Mouse (Mus musculus) cerebellum, postnatal 25 days (tissue): ENCODE data around the gene Eef2k.

ENCODE experiments used
- DNase-seq, 2 experiments: peaks; one replicate each; pipeline ENCODE4 v3.0.0; 2021; ENCODE audit warnings: mixed read lengths in 2 of 2

Eef2k gene

DNA sequence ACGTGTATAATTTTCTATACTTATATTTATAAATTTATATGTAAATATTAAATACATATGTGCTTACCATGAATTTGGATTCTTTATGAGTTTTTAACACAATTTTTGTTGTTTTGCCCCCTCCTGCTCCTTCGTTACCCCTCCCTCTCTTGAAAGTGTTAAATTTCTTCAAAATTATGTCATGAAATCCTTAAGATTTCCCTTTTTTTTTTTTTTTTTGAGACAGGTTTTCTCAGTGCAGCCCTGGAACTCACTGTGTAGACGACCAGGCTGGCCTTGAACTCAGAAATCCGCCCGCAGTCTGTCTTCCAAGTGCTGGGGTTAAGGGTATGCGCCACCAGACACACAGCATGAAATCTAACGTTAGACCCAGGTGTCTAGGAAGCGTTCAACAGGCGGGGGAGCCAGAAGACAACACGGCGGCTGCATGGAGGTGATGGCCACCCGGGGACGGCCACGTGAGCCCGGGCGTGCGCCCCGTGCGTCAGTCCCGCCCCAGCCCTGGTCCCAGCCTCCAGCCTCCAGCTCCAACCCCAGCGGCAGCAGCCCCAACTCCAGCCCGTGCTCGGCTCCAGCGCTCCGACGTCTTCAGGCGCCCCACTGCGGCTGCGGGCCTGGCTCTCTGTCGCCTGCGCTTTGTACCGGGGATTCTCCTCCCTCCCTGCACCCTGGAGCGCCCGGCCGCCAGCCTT is at the start of gene Eef2k:
Gene Eef2k, plus strand, starts transcription at position 487 of the 692 bp plus-strand sequence.
- DNase-seq = peak; percentile 88 to 90

DNA sequence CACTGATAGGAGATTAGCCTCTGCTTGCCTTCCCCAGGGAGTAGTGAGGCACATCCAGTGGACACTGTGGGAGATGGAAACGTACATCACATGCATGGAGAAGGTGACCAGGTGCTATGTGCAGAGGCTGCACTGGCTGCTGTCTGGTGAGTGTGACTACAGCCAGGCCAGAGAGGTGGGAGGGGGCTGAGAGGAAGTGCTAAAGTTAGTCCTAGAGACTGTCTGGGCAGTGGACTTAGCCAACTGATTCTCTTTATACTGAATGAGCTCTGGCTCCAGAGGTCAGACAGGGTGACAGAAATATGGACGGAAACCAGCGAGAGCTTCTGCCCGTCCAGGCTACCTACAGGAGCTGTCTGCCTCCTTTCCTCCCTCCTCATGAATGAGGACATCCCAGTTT is 47.1 kb upstream of the Eef2k start:
- no peak for DNase-seq

DNA sequence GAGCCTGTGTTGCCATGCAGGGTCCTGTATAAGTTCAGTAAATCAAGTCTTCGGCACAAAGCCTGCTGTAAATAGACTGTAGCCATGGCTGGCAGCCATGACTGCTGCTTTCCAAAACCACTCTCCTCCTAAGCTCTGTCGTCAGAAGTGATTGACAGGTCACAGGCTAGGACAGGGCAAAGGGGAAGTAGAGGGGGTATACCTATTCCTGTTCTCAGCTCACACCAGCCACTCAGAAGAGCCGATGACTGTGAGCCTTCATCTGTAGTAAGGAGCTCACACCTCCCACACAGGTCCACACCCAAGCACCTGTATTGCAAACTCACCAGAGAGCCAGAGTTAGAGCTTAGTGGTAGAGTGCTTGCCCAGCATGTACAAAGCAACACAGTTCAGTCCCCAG is 46.3 kb upstream of the Eef2k start:
- no peak for DNase-seq

DNA sequence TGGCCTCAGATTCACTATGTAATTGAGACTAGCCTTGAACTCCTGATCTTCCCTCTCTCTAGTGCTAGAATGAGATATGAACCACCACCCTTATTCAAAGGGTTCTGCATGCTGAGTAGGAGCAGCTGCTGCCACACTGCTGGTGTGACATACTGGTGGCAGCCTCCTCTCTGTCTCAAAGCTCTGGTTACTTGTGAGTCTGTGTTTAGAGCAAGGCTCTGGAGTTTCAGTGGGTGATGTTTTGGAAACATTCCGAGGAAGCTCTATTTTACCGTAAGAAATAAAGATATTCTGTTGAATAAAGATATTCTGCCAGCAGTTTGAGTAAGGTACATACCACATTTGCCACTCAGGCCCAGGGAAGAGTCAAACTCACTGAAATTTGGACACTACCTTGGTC is 39.4 kb upstream of the Eef2k start:
- no peak for DNase-seq

DNA sequence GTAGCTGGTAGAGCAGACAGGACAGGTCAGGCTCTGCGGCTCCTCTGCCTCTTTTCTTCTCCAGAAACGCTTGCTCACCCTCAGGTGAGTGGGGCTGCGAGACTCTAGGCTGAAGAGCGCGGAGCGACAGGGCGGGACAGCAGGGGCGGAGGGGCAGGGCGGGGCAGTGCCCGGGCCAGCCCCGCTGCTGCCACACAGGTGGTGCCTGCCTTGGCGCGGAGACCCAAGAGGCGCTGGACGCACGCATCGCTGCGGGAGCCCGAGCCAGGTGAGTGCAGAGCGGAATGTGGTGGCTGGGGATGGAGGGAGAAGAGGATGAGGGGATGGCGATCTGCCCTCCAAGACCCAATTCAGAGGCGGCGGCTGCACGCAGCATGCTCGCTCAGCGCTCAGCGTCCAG is 32.9 kb upstream of the Eef2k start:
- DNase-seq = peak; percentile 19 to 50

DNA sequence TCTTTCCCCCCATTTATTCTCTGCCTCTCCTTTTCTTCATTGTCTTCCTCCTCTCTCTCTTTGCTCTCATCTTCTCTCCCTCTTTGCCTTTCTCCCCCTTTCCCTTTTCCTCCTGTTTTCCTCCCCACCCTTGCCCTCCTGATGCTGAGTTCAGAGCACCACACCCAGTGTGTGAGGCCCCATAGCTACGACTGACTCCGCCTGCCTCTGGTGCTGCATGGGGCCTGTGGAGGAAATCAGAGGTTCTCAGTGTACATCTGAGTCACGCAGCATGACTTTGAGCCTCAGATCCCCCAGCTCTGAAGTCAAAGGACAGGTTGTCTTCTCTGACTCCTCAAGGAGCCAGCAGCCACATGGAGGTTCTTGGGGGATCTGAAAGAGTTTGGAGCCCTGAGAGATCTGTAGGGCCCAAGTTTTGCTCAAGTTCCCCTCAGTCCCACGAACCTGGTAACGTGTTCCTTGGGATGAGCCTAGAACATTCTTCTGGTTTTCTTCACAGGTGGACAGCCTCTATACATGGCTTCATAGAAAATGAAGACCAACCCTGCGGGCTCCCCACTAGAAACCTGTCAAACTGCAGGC is 30.7 kb upstream of the Eef2k start, which contains the start of gene Gm5737:
Gene Gm5737, plus strand, starts transcription at position 532 of the 582 bp plus-strand sequence.
- DNase-seq = no peak

DNA sequence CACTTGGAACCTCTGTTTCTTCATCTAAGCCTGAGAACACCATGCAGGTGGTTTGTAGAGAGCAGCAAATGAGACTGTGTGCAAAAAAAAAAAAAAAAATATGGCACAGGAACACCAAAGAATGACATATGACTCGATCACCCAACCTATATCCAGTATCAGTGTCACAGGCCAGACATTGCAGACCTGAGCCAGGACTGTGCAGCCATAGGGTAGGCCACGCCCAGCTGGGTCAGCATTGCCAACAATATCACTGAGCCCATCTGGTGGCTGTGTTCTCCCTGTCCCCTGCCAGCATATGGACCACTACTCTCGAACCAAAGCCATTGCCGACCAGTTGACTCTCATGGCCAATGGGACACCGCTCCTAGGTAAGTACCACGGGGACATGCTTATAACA is 25.1 kb upstream of the Eef2k start:
- no peak for DNase-seq

DNA sequence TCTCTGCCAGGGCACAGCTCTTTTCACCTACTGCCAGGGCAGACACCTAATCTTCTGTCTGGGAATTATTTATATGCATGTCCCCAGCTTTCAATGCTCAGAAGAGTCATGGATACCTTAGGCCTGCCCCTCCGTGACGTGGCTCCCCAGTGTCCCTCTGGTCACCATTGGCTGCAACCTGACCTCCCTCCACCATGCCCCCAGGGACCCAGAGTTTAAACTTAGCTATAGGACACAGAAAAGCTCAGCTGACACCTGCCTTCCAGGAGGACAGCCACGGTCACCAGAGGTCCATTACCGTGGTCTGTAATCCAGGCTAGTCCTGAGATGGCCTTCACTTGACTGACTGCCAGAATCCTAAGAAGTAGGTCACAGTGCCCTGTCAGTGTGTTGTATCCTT is 23.2 kb upstream of the Eef2k start:
- DNase-seq = no peak

DNA sequence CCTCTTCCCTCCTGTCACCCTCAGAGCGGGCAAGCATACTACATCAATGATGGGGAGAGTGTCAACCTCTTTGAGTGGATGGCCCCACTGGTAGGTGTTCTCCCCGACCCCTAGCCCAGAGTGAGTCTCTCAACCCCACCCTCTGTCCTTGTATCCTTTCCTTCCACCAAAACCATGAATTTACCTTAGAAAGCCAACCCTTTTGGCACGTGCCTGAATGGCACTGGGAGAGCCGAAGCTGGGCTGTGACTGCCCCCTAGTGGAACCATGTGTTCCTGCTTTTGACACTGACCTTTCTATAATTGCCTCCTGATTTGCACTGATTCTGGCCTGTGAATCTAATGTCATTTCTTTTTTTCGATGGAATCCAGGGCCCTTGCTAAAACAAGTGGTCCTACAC is 19.4 kb upstream of the Eef2k start:
- DNase-seq = peak; percentile 73 to 84

DNA sequence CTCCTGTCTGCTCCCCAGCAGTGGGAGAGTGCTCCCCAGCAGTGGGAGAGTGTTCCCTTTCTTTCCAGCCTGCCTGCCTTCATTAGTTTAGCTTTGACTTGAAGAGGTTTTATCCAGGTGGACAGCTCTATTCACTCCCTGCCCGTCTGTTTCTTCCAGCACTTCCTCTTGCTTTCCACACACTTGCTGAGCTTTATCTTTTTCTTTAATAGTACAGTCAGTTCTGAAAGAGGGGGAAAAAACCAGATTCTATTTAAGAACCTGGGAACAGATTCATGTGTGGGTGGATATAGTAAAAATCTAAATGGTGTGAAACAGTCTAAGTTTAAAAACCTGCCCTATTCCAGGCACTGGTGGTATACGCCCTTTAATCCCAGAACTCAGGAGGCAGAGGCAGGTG is 17.5 kb upstream of the Eef2k start:
- DNase-seq = no peak

DNA sequence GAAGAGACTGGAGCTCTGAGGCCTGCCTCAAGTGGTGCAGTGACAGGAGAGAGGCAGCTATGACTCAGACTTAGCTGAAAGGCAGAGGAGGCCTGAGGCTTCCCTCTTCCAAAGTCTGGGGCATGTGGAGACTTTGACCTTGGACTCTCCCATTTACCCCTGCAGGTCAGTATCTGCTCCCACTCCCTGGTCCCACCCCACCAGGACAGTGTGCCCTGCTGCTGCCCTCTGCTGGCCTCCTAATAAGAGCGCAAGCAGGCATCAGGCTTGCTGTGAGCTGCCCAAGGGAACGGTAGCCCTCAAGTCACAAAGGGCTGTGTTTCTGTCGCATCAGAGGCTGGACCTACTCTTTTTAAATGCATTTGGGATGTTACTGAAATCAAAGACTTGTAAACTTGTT is 16.2 kb upstream of the Eef2k start:
- peak in 1 of 2 experiments; percentile 66 for DNase-seq

DNA sequence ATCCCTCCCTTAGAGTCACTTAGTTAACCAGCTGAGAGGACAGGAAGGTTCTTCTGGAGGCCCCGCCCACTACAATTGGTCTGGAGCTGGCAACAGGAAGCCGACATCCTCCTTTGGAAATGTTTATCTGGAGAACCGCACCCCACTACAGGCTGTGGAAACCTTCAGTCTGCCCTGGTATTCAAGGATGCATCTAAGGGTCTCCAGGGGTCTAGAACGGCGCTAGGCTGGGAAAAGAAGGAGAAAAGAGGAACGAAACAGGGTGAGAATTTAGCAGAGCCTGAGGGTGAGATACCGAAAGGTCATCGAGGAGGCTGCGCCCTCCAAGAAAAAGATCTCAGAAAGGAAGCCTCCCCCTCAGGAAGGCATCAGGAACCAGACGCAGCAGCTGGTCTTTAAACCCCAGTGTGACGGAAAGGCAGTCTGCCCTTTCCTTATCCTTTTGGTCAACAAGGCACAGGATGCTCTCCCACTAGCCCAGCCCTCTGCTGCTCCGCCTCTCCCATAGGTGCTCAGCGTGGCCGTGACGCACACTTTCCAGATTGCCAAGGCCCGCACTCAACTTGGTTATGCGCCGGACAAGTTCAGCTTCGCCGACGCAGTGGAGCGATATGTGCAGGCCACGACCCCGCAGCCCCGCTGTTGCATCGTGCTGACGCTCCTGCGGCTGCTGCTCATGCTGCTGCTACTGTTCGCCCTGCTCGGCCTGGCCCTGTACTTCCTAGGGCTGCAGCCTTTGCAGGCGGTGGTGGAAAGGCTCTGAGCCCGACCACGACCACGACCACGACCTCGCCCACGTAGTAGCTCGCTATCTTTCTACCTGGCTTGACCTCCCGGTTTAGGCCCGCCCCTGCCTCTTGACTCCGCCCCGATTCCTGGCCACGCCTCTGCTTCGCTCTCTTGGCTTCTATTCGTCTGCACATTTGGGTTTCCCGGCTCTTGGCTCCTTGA is 11.9 kb upstream of the Eef2k start:
- peak; percentile 81 to 88 for DNase-seq

DNA sequence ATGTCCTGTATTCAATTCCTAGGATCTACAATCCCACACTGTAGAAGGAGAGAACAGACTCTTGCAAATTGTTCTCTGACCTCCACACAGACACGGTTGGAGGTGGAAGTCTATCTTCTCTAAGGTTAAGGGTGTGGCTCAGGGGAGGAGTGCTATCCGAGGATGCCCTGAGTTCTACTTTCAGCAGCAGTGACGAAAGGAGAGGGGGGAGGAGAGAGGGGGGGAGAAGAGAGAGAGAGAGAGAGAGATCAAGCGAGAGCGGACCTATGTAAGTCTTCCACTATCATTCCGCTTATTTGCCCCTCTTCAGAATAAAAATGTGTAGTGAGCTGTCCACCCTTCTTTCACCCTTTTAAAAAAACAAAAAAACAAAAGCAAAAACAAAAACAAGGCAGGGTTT is 8.2 kb upstream of the Eef2k start:
- DNase-seq = no peak

DNA sequence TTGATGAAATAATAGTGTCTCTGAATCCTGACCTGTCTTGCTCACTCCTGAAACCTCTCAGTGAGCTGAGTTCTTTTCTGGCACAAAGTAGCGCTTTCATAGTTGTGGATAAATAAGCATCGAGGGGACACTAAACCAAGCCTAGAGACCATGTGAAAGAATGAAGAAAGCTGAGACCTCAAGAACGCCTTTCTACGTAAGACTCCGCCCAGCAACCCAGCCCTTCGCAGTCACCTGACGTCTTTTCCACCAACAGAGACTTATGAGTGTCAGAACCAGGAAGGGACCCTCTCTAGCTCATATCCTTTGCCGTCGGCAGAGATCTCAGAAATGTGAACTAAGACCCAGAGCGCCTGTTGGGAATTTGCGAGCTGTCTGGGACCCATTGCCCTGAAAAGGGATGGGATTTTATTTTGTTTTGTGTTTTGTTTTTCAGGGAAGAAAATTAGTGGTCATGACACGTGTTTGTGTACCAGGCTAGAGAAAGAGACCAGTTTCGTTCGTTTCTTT is 7.7 kb upstream of the Eef2k start:
- peak; percentile 73 to 75 for DNase-seq

DNA sequence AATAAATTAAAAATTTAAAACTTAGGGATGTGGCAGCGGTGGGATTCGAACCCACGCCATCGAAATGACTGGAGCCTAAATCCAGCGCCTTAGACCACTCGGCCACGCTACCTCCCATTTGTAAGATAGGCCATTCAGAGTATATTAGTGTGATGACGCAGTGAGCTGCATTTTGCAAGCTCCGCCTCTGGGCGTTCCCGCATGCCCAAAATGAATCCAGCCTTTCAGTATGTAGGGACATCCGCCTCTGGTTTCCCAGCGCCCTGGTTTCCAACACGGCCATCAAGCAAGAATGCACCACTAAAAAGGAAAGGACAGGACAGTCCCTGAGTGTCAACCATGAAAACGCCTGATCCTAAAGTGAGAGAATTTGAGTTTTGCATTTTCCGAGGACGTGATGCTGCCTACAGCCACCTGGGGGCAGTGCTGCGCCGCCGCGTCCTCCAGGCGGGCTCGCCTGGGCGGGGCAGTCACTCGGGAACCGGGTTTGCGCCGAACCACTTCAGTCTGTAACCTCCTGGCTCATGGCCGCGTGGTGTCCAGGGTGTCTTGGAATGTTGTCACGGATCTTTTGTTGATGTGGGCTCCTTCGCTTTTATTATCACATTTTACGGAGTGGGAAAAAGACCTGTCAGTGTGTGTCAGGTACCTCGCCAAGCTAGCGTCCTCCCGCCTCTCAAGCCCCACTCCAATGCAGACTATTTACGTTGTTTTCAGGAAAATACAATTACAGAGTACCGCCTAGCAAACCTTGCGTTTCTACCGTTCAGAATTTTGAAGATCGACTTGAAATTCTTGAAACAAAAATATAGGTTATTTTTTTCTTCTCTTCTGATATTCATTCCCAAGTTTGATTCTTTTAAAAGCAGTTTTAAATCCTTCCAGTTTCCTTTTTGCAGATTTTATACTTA is 6.9 kb upstream of the Eef2k start:
- DNase-seq = peak; percentile 98 to 99

DNA sequence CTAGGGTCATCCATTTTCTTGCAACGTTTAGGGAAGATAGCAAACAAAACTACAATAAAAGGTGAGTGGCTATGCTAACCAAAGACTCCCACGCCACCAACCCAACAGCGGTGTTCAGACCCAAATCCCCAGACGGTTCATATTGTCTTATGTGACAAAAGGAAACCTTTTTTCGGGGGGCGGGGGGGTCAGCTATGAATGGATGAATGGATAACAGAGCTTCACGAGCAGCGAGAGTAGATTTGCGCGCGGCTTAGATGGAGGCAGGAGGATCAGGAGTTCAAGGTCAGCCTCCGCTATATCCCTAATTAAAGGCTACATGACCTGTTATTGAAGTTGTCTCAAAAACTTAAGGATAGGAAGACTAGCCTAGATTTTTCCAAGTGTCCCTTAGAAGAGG is 6.3 kb upstream of the Eef2k start:
- DNase-seq = peak in 1 of 2 experiments; percentile 63

DNA sequence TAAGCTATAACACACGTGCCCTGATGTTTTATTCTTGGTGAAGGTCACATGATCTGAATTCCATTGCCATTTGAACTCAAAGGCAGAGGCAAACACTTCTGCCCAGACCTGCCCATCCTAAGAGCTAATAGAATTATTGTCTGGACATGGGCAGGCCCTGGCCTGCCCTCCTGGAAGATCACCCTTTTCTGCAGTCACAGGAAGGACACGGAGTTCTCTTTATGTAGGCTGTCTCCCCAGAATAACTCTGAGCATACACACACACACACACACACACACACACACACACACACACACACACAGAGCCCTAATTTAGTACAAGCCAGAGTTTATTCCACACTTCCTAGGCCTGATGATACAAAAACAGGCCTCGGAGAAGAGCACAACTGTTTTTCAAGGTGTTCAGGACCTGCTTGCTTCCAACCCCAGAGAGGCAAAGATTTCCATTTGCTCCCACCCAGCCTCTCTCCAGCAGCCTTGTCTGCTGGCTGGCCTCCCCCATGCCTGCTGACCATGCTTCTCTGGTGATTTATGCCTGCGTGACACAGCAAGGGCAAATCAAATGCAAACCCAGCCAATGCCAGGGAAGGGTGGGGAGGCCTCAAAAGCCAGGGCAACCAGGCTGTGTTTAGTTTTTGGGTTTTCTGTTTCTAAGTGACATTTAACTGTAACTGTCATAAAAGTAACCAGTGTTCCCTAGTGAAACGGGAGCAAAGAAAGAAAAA is 4.0 kb upstream of the Eef2k start:
- no peak for DNase-seq

DNA sequence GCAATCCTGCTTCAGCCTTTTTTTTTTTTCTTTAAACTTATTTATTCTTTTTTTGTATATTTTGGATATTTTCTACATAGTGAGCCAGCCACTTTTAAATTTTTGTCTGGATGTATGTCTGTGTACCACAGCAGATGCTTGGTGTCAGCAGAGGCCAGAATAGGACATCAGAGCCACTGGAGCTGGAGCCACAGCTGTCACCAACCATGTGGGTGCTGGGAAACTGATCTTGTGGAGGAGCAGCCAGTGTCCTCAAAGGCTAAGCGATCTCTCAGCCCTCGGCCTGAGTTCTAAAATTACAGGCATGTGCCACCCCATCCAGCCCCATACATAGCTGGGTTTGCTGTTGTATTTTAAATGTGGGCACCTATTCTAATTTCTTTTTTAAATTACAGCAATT is 2.8 kb upstream of the Eef2k start:
- DNase-seq = no peak

DNA sequence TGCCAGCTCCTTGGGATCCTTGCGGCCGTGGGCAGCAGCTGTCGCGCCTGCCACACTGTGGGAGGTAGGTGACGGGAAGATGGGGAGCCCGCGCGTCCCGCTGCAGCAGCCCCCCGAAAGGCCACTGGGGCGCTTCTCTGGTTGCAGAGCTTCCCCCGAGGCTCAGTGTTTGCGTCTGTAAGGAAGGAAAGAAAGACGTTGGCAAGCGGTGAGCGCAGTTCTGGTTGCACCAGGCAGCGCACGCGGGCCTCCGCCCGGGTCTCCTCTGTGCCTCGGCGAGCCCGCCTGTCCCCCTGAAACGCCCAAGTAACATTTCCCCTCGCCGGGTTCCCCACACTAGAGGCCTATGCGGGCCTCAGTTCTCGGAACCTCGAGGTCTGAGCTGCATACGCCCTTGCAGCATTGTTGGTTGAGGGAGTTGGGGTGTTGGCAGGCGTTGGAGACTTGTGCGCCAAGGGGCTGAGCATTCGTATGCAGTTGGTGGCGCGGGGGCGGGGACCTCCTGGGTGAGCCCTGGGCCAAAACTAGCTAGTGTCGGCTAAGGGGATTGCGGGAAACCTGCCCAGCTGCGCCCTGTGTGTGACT is 498 bp downstream of the Eef2k start:
- DNase-seq = peak; percentile 87 to 91

DNA sequence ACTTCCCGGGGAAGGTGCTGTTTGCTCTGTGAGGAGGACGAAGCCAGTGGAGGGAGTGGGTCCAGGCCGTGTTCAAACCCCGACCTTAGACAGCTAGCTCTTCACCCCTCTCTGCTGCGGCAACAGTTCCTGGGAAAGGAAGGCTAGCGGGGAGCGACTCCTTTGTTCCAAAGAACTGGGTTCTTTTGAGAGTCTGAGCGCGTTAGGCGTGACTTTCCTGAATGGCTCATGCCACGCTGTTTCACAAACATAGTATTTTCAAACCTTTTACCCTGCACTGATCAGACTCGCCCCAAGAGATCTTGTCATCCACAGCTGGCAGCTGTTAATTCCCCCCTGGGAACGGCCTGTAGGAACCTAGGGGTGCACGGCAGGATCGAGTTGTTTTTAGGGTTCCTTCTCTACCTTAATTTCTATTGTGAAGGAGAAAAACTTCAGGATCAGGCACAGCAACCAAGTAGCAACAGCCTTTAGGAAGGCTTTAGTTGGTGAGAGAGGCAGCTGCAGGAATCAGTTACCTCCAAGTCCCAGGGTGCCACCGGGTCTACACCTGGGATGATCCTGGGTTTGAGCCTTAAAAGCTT is 1.3 kb downstream of the Eef2k start:
- peak in 1 of 2 experiments; percentile 47 for DNase-seq

DNA sequence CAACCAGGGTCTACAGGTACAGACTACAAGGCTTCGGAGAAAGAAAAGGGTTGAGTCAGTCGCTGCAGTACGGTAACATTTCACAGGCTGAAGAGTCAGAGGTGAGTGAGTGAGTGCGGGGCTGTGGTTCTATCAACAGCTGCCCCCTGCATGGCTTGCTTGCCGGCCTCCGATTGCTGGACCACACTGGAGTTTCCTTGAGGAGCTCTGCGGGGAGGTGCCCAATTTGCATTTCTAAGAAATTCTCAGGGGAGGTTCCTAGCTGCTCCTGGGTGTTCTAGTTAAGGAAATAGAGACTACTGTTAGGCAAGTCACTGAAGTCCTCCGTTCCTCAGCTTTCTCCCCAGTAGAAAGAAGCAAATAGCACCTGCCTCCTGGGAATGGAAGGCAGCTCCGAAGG is 2.1 kb downstream of the Eef2k start:
- DNase-seq = no peak
